Mouse (Mus musculus): Measurements from ENCODE around the gene Sec24b.

Sec24b gene

DNA sequence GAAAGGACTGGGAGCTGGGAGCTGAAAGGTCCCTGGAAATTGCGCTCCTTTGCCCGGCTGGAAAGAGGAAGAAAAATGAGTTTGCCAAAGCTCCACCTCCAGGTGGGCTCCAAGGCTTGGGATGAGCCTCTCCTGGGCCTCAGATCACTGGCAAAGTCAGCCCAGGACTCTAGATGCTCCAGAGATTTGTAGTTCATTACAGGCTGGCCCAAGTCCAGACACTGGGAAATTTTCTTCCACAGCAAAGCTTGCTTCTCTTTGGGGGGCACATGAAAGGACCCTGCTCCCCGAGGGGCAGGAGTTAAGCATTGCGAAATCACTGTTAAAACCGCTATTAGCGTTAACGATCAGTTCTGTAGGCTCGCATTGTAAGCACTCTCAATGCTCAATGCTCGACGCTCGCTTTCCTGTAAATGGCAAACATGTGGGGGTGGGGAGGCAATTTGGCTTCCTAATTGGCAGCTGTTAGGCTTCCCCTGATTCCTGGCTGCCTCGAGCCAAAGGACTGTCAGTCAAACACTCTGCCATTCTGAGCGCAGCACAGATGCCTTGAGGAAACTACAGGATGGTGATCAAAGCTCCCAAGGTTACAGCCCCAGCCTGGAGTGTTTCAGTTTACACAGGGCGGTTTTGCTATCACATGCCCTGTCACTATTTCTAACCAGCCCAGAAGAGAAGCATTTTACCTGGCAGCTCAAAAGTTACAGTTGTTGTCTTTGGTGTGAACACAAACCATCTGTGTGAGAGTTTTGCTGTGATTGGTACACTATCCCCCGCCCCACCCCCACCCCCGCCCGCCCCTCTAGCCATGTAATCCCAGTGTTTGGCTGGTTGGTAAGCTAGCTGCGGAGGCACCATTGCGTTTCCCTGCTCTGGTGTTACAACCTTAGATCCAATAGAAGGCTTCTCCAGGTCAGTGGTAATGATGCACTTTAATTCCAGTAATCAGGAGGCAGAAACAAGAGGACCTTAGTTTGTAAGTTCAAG is 90.5 kb downstream of the Sec24b start:
- no peak for DNase-seq (ENCODE audit: low spot score)

DNA sequence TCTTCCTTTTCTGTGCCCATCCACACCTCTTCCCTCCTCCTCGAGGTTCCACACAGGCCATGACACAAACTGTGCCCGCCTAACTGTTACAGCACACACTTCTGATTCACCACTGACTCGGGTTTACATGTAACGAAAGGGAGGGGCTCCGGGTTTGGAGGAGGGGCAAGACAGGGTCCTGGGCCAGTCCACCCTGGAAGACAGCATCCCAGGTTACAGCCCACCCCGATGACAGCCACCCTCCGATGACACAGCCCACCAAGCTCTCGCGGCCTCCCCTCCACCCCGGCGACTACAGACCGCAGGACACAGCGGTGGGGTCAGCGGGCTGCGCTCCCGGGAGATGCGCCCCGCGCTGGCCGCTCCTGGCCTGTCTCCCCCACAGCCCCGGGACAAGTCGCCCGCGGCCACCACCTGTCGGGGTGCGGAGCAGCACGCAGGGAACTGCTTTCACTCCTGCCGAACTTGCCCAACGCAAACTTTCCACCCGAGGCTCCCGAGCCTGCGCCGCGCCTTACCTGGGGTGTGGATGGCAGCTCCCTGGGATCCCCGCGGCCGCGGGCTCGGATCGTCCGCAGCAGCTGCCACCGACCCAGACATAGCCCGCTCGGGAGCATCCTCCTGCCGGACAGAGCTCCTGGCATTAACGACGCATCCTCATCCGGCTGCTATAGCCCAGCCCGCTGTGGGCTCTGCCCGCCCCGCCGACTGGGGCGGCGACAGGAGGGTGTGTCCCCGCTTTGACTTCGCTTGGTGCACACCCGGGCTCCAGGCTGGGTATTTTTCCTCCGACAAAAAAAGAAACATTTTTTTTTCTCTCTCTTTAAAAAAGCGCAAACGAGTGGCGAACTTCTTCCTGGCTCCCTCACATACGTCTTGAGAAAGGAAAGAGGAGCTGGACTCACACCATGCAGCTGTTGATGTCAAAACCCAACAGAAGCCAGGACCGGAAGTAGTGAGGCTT is 91.6 kb downstream of the Sec24b start, which contains the start of gene Mcub:
Gene Mcub (minus strand): TSS at position 775 of the 964 bp plus-strand sequence.
- peak; percentile 17 for DNase-seq (ENCODE audit: low spot score)

GRCm38 (mm10) chr3:129969031-129969430 is 92.3 kb downstream of the Sec24b start:
- no peak for DNase-seq (ENCODE audit: low spot score)

GRCm38 (mm10) chr3:129967874-129968273 is 93.5 kb downstream of the Sec24b start:
- no peak for DNase-seq (ENCODE audit: low spot score)

DNA sequence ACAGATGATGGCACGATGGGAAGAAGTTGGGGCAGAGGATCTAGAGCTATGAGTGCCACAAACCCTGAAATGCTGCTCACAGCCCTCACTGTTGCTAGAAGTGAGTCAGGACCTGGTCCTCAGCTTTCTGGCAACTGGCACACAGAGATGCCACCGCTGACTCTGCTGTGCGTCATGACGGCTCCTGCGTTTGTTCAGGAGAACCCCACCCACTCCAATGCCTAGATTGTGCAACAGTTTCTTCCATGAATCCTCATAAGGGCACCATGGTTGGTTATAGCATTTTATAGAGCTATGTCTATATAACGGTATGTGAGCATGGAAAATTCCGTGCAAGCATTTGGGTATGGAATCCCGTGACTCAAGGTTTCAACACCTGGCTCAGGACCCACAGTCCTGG is 96.7 kb downstream of the Sec24b start:
- no peak for DNase-seq (ENCODE audit: low spot score)

DNA sequence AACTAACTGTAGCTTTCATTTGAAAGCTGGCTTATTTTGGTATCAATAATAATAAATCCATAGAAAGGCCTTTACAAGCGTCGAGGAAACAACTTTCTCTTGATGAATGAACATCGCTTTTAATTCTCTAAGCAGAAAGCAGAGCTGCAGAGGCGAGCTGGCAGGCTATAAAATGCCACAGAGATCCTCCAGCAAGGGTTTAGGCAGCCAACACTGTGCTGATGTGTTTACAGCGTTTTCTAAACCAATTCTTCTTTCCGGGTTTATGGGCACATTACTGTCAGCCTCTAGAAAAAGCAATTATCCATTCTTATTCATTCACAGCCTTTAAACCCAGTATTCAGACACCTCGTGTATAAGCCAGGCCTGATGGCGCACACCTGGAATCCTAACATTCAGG is 98.8 kb downstream of the Sec24b start:
- no peak for DNase-seq (ENCODE audit: low spot score)

GRCm38 (mm10) chr3:129953296-129953695 is 108.1 kb downstream of the Sec24b start:
- no peak for DNase-seq (ENCODE audit: low spot score)

- no peak for DNase-seq (ENCODE audit: low spot score)
Measured at GRCm38 (mm10) chr3:129949158-129949773, 112.1 kb downstream of the Sec24b start.

GRCm38 (mm10) chr3:129948359-129948758 is 113.0 kb downstream of the Sec24b start:
- DNase-seq (ENCODE audit: low spot score), result no peak

- no peak for DNase-seq (ENCODE audit: low spot score)
Measured at GRCm38 (mm10) chr3:129946217-129946914, 115.0 kb downstream of the Sec24b start.

- DNase-seq (ENCODE audit: low spot score), result no peak
Measured at GRCm38 (mm10) chr3:129943813-129944212, 117.5 kb downstream of the Sec24b start.

- DNase-seq (ENCODE audit: low spot score), result no peak
Measured at GRCm38 (mm10) chr3:129941291-129941690, 120.1 kb downstream of the Sec24b start.

- no peak for DNase-seq (ENCODE audit: low spot score)
Measured at GRCm38 (mm10) chr3:129940780-129941179, 120.6 kb downstream of the Sec24b start.

DNA sequence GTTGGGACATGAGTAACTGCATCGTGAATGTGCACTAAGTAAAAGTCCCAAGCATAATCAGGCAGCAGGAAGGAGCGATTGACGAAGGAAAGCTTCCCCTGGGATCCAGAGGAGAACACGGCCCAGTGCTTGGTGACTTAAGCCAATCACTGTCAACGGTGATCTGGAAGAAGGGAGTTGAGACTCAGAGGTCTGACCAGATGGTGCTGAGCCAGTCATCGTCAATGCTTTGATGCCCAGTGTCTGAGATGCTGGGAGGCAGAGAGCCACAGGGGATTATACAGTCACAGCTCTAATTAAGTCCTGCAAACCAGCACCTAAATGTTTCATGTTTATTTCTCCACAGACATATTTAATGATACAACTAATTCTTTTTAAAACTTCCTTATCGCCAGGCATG is 122.3 kb downstream of the Sec24b start:
- DNase-seq (ENCODE audit: low spot score), result no peak

GRCm38 (mm10) chr3:129937848-129938247 is 123.5 kb downstream of the Sec24b start:
- peak; percentile 29 for DNase-seq (ENCODE audit: low spot score)

- no peak for DNase-seq (ENCODE audit: low spot score)
Measured at GRCm38 (mm10) chr3:129936561-129936960, 124.8 kb downstream of the Sec24b start.
